Mouse (Mus musculus): ENCODE data around the gene Tes. TPM values are rescaled to one million over a fixed set of nuclear protein-coding genes. Genes with fewer than 3 reads are reported as not detected.

Tes gene
- polyA plus RNA-seq (2012; ENCODE audit: insufficient read depth, insufficient read length, missing spikeins), result 20.0 and 21.6 TPM in 2 replicates

DNA sequence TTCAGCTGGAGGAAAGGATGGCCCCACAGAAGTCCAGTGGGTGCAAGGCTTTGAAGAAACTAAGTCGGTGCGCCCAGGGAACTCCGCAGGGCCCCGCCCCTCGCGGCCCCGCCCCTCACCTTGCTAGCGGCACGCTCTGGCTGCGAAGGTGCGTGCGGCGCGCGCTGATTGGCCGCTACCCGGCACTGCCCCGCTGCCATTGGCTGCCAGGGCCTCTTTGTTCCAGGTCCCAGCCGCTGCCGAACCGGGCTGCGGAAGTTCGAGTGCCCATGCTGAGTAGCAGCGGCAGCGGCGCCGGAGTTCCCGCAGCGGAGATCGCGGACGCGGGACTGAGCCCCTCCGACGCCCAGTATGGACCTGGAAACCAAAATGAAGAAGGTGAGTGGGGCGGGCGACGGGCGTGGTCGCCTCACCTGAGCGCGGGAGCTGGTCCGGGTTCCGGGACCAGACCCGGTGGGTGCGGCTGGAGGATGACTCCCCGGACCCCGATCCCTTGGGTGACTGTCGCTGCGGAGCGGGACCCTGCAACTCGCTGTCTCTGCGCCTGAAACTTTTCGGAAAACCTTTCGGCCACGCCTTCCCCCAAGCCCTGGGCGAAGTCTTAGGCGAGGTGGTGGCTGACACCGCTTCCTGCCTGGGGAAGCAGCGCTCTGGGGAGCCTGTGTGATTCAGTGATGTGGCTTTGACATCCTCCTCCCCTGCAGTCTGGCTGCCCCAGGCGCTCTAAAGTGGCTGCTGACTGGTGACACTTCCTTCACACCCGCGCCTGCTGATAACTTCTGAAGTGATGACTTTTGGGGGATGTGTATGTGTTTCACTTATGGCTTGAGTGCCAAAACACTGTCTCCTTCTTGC, at the start of gene Tes:
TSS of gene Tes (plus strand) at position 214 of the 855 bp plus-strand sequence.
- TF ChIP-seq CTCF (IDR thresholded peaks at IDR 0.05; ENCODE audit: low read depth, low read length), result no peak
- TF ChIP-seq POLR2A (IDR thresholded peaks at IDR 0.05; ENCODE audit: borderline replicate concordance, low read depth, low read length), result no peak
- H3K4me1 ChIP-seq (ENCODE audit: control insufficient read depth, insufficient read depth, low read length), result peaks cover 10% of the 10 kb centered on the region
- peak within 1 kb of the TSS; percentile 79 for H3K4me3 ChIP-seq (ENCODE audit: insufficient read depth, low read length)
- peak within 1 kb of the TSS; percentile 51 for H3K27ac ChIP-seq (ENCODE audit: insufficient read depth, low read depth, low read length)

DNA sequence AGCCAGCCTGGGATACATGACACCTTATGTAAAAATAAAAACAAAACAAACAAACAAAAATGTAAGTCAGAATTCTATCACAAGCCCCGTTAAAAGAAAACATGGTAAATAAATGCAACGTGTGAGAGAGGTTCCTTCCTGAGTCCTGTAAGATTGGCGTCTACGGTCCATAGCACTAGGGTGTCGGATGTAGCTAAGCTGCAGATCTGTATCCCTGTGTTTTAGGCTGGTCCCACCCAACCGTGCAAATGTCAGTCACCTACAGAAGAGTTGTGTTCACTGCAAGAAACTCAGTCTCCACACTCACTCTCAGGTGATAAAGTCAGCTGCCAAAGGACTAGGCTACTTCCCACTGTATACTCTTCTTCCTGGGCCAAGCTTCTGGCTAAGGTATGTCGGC, 39.1 kb upstream of the Tes start:
- no peak overlapping the region for H3K27ac ChIP-seq (ENCODE audit: insufficient read depth, low read depth, low read length)
- TF ChIP-seq POLR2A (IDR thresholded peaks at IDR 0.05; ENCODE audit: borderline replicate concordance, low read depth, low read length) (no peak), CTCF (IDR thresholded peaks at IDR 0.05; ENCODE audit: low read depth, low read length) (no peak)
- H3K4me1 ChIP-seq (ENCODE audit: control insufficient read depth, insufficient read depth, low read length), result no peaks in the 10 kb centered on the region
- no peak overlapping the region for H3K4me3 ChIP-seq (ENCODE audit: insufficient read depth, low read length)

GRCm38 (mm10) chr6:17027572-17027971, 37.4 kb upstream of the Tes start:
- Histone ChIP-seq H3K4me1 (ENCODE audit: control insufficient read depth, insufficient read depth, low read length) (no peaks in the 10 kb centered on the region), H3K4me3 (ENCODE audit: insufficient read depth, low read length) (no peak overlapping the region), H3K27ac (ENCODE audit: insufficient read depth, low read depth, low read length) (no peak overlapping the region)
- TF ChIP-seq POLR2A (IDR thresholded peaks at IDR 0.05; ENCODE audit: borderline replicate concordance, low read depth, low read length) (no peak), CTCF (IDR thresholded peaks at IDR 0.05; ENCODE audit: low read depth, low read length) (no peak)

DNA sequence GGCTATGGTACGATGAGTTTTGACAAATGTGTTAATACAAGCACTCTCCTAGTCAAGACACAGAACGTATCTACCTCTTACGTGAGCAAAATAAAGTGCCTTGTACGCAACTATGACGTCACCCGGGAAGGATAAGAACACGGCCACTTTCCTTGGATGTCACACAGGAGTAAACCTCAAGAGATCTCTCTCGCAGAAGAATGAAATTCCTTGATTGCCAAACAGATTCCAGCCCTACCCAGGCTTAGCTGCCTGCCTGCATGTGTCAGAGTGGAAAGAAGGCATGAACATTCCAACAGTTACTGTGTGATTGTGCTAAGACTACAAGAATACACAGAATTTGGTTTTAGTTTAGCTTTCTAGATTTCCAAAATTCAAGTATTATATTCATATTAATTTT, 36.1 kb upstream of the Tes start:
- no peak overlapping the region for H3K27ac ChIP-seq (ENCODE audit: insufficient read depth, low read depth, low read length)
- no peak overlapping the region for H3K4me3 ChIP-seq (ENCODE audit: insufficient read depth, low read length)
- H3K4me1 ChIP-seq (ENCODE audit: control insufficient read depth, insufficient read depth, low read length), result no peaks in the 10 kb centered on the region
- no peak for TF ChIP-seq CTCF (IDR thresholded peaks at IDR 0.05; ENCODE audit: low read depth, low read length)
- no peak for TF ChIP-seq POLR2A (IDR thresholded peaks at IDR 0.05; ENCODE audit: borderline replicate concordance, low read depth, low read length)

DNA sequence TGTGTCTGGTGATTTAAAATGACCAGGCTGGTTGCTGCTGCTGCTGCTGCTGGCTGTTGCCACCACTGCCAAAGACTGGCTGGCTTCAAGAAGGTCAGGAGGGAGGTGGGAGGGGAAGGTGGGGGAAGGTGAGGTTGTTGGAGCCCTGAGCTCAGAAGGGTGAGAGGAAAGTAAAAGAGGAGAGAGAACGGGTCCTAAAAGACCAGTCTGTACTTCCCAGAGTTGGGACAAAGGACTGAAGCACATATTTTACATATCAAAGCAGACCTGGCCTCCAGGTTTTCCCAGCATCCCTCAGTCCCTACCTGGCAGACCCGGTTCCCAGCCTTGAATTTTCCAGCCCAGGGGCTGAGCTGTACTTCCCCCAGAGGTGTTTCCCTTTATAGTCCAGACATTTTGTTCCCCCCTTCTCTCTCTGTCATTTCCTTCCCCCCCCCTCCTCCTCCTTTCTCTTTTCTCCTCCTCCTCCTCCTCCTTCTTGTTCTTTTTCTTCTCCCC, 32.7 kb upstream of the Tes start:
- Histone ChIP-seq H3K4me1 (ENCODE audit: control insufficient read depth, insufficient read depth, low read length) (no peaks in the 10 kb centered on the region), H3K27ac (ENCODE audit: insufficient read depth, low read depth, low read length) (no peak overlapping the region), H3K4me3 (ENCODE audit: insufficient read depth, low read length) (no peak overlapping the region)
- no peak for TF ChIP-seq POLR2A (IDR thresholded peaks at IDR 0.05; ENCODE audit: borderline replicate concordance, low read depth, low read length)
- TF ChIP-seq CTCF (IDR thresholded peaks at IDR 0.05; ENCODE audit: low read depth, low read length), result no peak

GRCm38 (mm10) chr6:17034095-17034494, 30.9 kb upstream of the Tes start:
- no peak for TF ChIP-seq POLR2A (IDR thresholded peaks at IDR 0.05; ENCODE audit: borderline replicate concordance, low read depth, low read length)
- H3K4me3 ChIP-seq (ENCODE audit: insufficient read depth, low read length), result no peak overlapping the region
- no peaks in the 10 kb centered on the region for H3K4me1 ChIP-seq (ENCODE audit: control insufficient read depth, insufficient read depth, low read length)
- H3K27ac ChIP-seq (ENCODE audit: insufficient read depth, low read depth, low read length), result no peak overlapping the region

GRCm38 (mm10) chr6:17035228-17035627, 29.7 kb upstream of the Tes start:
- Histone ChIP-seq H3K4me3 (ENCODE audit: insufficient read depth, low read length) (no peak overlapping the region), H3K4me1 (ENCODE audit: control insufficient read depth, insufficient read depth, low read length) (no peaks in the 10 kb centered on the region)
- TF ChIP-seq POLR2A (IDR thresholded peaks at IDR 0.05; ENCODE audit: borderline replicate concordance, low read depth, low read length), result no peak
- no peak for TF ChIP-seq CTCF (IDR thresholded peaks at IDR 0.05; ENCODE audit: low read depth, low read length)

DNA sequence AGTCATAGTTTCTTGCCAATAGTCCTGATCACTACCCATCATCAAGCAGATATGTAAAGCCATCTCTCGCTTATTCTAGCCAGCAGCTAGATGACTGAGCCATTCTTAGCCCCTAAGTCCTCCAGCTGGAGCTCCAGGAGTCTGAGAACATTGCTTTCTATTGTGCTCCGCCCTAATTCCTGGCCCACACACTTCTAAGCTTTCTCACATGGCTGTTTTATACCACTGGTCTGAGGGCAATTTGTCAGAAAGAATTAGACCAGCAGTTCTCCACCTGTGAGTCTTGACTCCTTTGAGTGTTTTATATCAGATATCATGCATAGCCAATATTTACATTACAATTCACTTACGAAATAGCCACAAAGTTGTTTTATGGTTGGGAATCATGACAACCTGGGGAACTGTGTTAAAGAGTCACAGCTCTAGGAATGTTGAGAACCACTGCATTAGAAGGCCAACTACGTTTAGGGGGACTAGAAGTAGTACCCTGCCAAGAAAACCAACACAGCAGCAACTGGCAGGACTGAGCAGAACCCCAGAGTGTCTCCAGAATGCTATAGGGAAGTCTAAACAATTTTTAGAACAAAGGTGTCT, 13.4 kb upstream of the Tes start:
- Histone ChIP-seq H3K4me1 (ENCODE audit: control insufficient read depth, insufficient read depth, low read length) (peaks cover 16% of the 10 kb centered on the region), H3K27ac (ENCODE audit: insufficient read depth, low read depth, low read length) (no peak overlapping the region)
- TF ChIP-seq CTCF (IDR thresholded peaks at IDR 0.05; ENCODE audit: low read depth, low read length) (no peak), POLR2A (IDR thresholded peaks at IDR 0.05; ENCODE audit: borderline replicate concordance, low read depth, low read length) (no peak)

More at GRCm38 (mm10) chr6:17035228-17035627, 29.7 kb upstream of the Tes start:
- no peak overlapping the region for H3K27ac ChIP-seq (ENCODE audit: insufficient read depth, low read depth, low read length)

DNA sequence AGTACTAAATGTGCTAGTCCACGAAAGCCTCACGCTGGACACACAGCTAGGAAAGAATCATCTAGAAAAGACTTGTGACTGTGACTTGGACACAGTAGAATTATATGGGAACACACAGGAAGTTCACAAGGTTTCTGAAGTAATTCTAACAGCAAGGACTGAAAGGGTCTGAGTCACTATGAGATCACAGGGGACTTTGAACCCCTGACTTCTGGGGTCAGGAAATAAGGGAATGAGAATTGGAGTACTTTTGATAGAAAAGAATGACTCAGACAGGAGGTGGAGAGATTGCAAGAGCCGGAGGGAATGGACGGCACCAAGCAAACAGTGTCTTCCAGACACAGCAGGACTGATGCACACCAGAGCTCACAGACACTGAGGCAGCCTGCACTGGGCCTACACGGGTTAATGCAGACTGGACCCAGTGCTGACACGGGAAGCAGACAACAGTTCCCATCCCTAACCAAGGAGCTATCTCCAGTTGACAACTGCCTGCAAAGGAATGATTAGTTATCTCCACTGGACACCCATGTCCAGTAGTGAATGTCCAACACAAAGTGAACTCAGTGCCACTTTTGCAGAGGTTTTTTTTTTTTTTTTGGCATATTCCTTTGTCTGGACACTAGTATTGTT, 11.8 kb upstream of the Tes start:
- H3K4me1 ChIP-seq (ENCODE audit: control insufficient read depth, insufficient read depth, low read length), result peaks cover 16% of the 10 kb centered on the region
- H3K4me3 ChIP-seq (ENCODE audit: insufficient read depth, low read length), result no peak overlapping the region
- H3K27ac ChIP-seq (ENCODE audit: insufficient read depth, low read depth, low read length), result no peak overlapping the region
- TF ChIP-seq CTCF (IDR thresholded peaks at IDR 0.05; ENCODE audit: low read depth, low read length) (no peak), POLR2A (IDR thresholded peaks at IDR 0.05; ENCODE audit: borderline replicate concordance, low read depth, low read length) (no peak)

More for the DNA sequence above, 13.4 kb upstream of the Tes start:
- no peak overlapping the region for H3K4me3 ChIP-seq (ENCODE audit: insufficient read depth, low read length)

Data from bone marrow macrophage, adult 2 months (primary cell).